Mouse (Mus musculus): Measurements from ENCODE around the gene Krt36.

- TF ChIP-seq POLR2A (IDR thresholded peaks at IDR 0.05; ENCODE audit: control insufficient read depth in 1 of 2, insufficient read depth in 1 of 2, low read depth in 1 of 2, low read length in 2 of 2, poor library complexity in 1 of 2) (no peak), EP300 (IDR thresholded peaks at IDR 0.05; ENCODE audit: low read depth in 1 of 2, low read length in 2 of 2) (no peak), BHLHE40 (IDR thresholded peaks at IDR 0.05; ENCODE audit: borderline replicate concordance, low read depth, low read length) (no peak), CTCF (IDR thresholded peaks at IDR 0.05 in 2 of 3, conservative IDR thresholded peaks at IDR 0.05 in 1 of 3; ENCODE audit: control insufficient read depth in 1 of 3, insufficient read depth in 1 of 3, low read depth in 2 of 3, low read length in 3 of 3, poor library complexity in 1 of 3, severe bottlenecking in 1 of 3) (no peak), RAD21 (IDR thresholded peaks at IDR 0.05; ENCODE audit: low read depth, low read length) (no peak), MAFK (IDR thresholded peaks at IDR 0.05; ENCODE audit: borderline replicate concordance, low read depth, low read length) (no peak)
Observed at GRCm38 (mm10) chr11:100147566-100148353, 42.3 kb upstream of the Krt36 start.
